Mouse (Mus musculus): Measurements from ENCODE around the gene Slc28a3. TPM values are rescaled to one million over a fixed set of nuclear protein-coding genes. Genes with fewer than 3 reads are reported as not detected.

Slc28a3 gene
- polyA plus RNA-seq, 1 experiment from 2014 or later, result not detected

GRCm38 (mm10) chr13:58537232-58537915 is 73.3 kb downstream of the Slc28a3 start:
- Histone ChIP-seq H3K27ac (no peak overlapping the region), H3K4me3 (no peak overlapping the region), H3K4me2 (no peak overlapping the region), H3K36me3 (no peaks in the 10 kb centered on the region), H3K27me3 (no peaks in the 10 kb centered on the region), H3K9ac (no peak overlapping the region), H3K4me1 (no peaks in the 10 kb centered on the region), H3K9me3 (no peaks in the 10 kb centered on the region)
- ATAC-seq (ENCODE audit: borderline replicate concordance, extremely low read depth, low FRiP score, low TSS enrichment), result no peak
- 92% methylated on average over 6 of the region's 6 CpGs for WGBS

DNA sequence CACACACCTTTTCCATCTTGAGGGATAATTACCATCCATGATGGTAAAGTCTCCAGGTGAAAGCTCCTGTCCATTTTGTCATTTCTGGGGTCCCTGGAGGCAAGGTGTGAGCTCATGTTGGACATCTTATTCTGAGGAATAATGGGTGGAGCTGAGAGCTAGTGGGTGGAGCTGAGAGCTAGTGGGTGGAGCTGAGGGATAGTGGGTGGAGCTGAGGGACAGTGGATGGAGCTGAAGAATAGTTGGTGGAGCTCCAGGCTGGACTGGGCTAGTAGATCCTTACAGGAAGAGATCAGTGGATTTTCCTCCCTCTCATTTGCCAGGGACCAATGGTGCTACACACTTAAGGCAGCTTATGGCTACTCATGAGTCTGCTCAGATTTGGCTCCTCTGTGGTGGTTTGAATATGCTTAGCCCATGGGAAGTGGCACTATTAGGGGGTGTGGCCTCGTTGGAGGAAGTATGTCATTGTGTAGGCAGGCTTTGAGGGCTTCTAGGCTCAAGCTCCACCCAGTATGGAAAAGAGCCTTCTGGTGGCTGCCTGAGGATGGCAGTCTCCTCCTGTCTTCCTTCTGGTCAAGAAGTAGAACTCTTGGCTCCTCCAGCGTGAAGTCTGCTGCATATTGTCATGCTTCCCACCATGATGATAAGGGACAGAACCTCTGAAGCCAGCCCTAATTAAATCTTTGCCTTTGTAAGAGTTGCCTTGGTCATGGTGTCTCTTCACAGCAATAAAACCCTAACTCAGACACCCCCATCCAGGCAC is 74.0 kb downstream of the Slc28a3 start:
- Histone ChIP-seq H3K9me3 (no peaks in the 10 kb centered on the region), H3K4me1 (no peaks in the 10 kb centered on the region), H3K4me3 (no peak overlapping the region), H3K9ac (no peak overlapping the region), H3K27me3 (no peaks in the 10 kb centered on the region), H3K27ac (no peak overlapping the region), H3K36me3 (no peaks in the 10 kb centered on the region), H3K4me2 (no peak overlapping the region)
- ATAC-seq (ENCODE audit: borderline replicate concordance, extremely low read depth, low FRiP score, low TSS enrichment), result no peak
- WGBS, result 73% methylated on average over 2 of the region's 2 CpGs

GRCm38 (mm10) chr13:58535321-58535720 is 75.4 kb downstream of the Slc28a3 start:
- ATAC-seq (ENCODE audit: borderline replicate concordance, extremely low read depth, low FRiP score, low TSS enrichment), result no peak
- Histone ChIP-seq H3K27me3 (no peaks in the 10 kb centered on the region), H3K36me3 (no peaks in the 10 kb centered on the region), H3K9me3 (no peaks in the 10 kb centered on the region), H3K4me1 (no peaks in the 10 kb centered on the region), H3K27ac (no peak overlapping the region), H3K4me3 (no peak overlapping the region), H3K9ac (no peak overlapping the region), H3K4me2 (no peak overlapping the region)
- 62% methylated on average over 2 of the region's 2 CpGs for WGBS

DNA sequence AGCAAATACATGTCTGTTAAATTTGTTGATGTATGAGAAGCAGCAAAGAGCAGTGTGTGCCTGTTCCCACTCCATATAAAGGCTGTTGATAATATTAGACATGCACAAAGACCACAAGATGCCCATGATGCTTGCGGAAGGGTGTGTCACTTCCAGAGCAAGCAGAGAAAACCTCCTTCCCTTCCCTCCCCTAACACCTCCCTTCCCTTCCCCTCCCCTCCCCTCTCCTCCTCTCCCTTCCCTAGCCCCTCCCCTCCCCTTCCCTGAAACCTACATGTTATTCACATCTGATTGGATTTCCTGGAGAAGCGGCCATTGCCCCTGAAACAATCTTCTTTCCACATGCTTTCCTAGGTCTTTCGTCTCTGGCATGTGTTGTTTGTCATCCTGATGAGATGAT is 75.8 kb downstream of the Slc28a3 start:
- Histone ChIP-seq H3K9me3 (no peaks in the 10 kb centered on the region), H3K9ac (no peak overlapping the region), H3K36me3 (no peaks in the 10 kb centered on the region), H3K4me2 (no peak overlapping the region), H3K4me3 (no peak overlapping the region), H3K27me3 (no peaks in the 10 kb centered on the region), H3K4me1 (no peaks in the 10 kb centered on the region), H3K27ac (no peak overlapping the region)
- ATAC-seq (ENCODE audit: borderline replicate concordance, extremely low read depth, low FRiP score, low TSS enrichment), result no peak
- 66% methylated on average over 3 of the region's 3 CpGs for WGBS

DNA sequence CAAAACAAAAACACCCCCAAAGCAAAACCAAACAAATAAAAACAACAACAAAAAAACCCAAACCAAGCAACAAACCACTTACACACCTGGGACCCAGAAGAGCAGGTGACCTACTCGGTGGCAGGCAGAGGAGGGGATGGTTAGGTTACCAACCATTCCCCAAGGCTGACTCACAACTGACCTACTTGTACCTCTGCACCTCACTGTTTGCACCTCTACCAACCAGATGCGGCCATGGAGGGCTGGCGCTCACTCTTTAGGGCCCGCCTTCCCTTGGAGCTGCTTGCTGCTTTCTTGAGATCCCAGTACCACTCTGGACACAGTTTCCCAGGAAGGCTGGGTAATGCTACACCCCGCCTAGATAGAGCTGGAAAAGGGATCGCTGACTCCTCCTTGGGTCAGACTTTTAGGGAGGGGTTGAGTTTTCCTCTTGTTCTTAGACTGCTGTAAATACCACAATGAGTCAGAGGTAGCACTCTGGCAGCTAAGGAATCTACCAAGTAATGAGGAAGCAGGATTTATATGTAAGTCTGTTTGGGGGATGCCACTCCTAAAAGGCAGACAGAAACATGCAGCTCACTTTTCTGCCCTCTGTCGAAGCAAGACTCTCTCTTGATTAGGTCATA is 76.3 kb downstream of the Slc28a3 start:
- no peaks in the 10 kb centered on the region for H3K4me1 ChIP-seq
- 56% methylated on average over 7 of the region's 7 CpGs for WGBS
- no peak overlapping the region for H3K9ac ChIP-seq
- H3K27me3 ChIP-seq, result no peaks in the 10 kb centered on the region
- H3K36me3 ChIP-seq, result no peaks in the 10 kb centered on the region
- H3K27ac ChIP-seq, result no peak overlapping the region
- no peaks in the 10 kb centered on the region for H3K9me3 ChIP-seq
- ATAC-seq (ENCODE audit: borderline replicate concordance, extremely low read depth, low FRiP score, low TSS enrichment), result no peak
- H3K4me3 ChIP-seq, result no peak overlapping the region
- H3K4me2 ChIP-seq, result no peak overlapping the region

DNA sequence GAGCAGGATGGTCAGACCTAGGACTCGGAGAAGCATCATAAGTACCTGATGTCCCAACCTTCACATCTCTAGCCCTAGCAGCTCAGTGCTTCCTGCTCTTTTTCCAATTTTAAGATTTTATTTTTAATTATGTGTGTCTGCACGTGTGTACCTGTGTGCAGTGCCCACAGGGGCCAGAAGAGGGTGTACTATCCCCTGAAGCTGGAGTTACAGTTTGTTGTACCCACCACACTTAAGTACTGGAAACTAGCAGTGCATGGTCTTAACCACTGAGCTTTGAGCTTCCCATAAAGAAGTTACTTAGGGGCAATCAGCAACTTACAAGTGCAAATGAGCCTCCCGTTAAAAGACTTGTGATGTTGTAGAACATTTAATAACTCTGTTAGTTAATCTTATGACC is 86.1 kb downstream of the Slc28a3 start:
- 83% methylated on average over 3 of the region's 3 CpGs for WGBS
- H3K4me2 ChIP-seq, result no peak overlapping the region
- H3K9me3 ChIP-seq, result no peaks in the 10 kb centered on the region
- H3K9ac ChIP-seq, result no peak overlapping the region
- no peak overlapping the region for H3K27ac ChIP-seq
- peaks cover 29% of the 10 kb centered on the region for H3K27me3 ChIP-seq
- ATAC-seq (ENCODE audit: borderline replicate concordance, extremely low read depth, low FRiP score, low TSS enrichment), result no peak
- H3K4me3 ChIP-seq, result no peak overlapping the region
- no peaks in the 10 kb centered on the region for H3K36me3 ChIP-seq
- peaks cover 8% of the 10 kb centered on the region; the same call in 1 of the 2 replicates for H3K4me1 ChIP-seq

GRCm38 (mm10) chr13:58523761-58524117 is 86.9 kb downstream of the Slc28a3 start:
- Histone ChIP-seq H3K4me1 (peaks cover 8% of the 10 kb centered on the region; the same call in 1 of the 2 replicates), H3K9ac (no peak overlapping the region)
- no peak for ATAC-seq (ENCODE audit: borderline replicate concordance, extremely low read depth, low FRiP score, low TSS enrichment)

DNA sequence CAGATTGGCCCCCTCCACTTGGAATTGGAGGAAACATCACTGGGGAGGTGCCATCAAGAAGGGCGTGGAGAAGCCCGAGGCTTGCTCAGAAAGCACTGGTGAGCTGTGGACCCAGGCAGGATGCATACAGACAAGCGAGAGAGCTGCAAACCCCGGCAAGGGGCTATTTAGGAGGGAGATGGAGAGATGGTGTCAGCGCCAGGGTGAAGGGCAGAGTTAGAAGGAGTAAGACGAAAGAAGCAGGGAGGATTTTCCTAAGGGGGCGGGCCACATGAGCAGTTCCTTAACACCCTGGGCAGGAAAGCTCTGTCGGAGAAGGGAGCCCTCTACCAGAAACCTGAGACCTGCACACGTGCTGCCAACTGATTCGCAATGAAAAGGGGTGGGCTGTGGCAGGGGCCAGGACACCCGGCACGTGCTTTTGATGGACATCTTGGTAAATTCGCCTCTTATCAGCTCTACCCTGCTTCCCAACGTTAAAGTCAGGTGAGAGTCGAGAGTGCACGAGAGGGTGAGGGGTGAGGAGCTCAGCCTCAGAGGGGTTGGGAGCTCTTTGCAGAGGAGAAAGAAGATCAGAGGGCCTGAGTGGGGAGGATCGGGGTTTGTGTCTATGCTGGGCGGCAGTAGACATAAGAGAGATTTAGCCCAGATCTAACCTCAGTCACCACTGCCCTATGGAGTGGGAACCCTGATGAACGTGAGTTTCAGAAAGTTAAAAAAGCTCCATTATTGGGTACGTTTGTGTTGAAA is 87.5 kb downstream of the Slc28a3 start:
- Histone ChIP-seq H3K4me3 (no peak overlapping the region), H3K4me2 (peak overlapping the region; percentile 34), H3K27me3 (peaks cover 29% of the 10 kb centered on the region), H3K4me1 (peaks cover 8% of the 10 kb centered on the region; the same call in 1 of the 2 replicates), H3K9me3 (no peaks in the 10 kb centered on the region), H3K36me3 (no peaks in the 10 kb centered on the region), H3K27ac (no peak overlapping the region), H3K9ac (no peak overlapping the region)
- 4% methylated on average over 20 of the region's 20 CpGs for WGBS
- ATAC-seq (ENCODE audit: borderline replicate concordance, extremely low read depth, low FRiP score, low TSS enrichment), result peak; percentile 49; the same call in 1 of the 2 replicates

More at GRCm38 (mm10) chr13:58523761-58524117, 86.9 kb downstream of the Slc28a3 start:
- H3K27ac ChIP-seq, result no peak overlapping the region
- H3K27me3 ChIP-seq, result peaks cover 29% of the 10 kb centered on the region
- 26% methylated on average over 7 of the region's 7 CpGs for WGBS
- H3K9me3 ChIP-seq, result no peaks in the 10 kb centered on the region
- H3K4me3 ChIP-seq, result no peak overlapping the region
- H3K36me3 ChIP-seq, result no peaks in the 10 kb centered on the region
- H3K4me2 ChIP-seq, result no peak overlapping the region

DNA sequence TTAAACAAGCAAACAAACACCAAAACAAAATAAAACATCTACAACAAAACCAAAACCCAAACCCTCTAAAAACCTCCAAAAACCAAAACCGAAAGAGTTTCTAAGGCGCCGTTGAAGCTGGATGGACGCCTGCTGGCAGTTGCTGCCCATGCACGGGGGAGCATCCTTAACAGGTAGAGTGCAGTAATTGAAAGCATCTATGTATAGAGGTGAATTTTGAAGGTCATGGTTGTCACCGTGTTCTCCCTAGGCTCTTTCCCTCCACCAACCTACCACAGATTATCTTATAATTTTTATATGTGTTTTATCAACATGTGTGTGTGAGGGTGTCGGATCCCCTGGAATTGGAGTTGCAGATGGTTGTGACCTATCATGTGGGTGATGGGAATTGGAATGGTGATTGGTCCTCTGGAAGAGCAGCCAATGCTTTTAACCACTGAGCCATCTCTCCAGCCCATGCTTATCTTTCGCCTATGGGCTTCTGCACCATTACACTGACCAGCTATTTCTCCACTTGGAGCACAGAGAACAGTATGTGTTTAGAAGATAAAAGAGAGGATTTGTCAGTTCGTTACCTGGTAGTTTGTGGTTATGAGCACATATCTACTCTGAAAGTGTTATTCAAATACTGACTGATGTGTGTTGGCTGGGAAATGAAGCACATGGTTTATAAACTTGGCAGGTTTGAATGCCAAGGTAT is 89.2 kb downstream of the Slc28a3 start:
- WGBS, result 87% methylated on average over 9 of the region's 9 CpGs
- Histone ChIP-seq H3K36me3 (no peaks in the 10 kb centered on the region), H3K27me3 (peaks cover 29% of the 10 kb centered on the region), H3K9me3 (no peaks in the 10 kb centered on the region), H3K9ac (no peak overlapping the region), H3K4me1 (peaks cover 8% of the 10 kb centered on the region; the same call in 1 of the 2 replicates), H3K4me2 (no peak overlapping the region), H3K27ac (no peak overlapping the region), H3K4me3 (no peak overlapping the region)
- no peak for ATAC-seq (ENCODE audit: borderline replicate concordance, extremely low read depth, low FRiP score, low TSS enrichment)

DNA sequence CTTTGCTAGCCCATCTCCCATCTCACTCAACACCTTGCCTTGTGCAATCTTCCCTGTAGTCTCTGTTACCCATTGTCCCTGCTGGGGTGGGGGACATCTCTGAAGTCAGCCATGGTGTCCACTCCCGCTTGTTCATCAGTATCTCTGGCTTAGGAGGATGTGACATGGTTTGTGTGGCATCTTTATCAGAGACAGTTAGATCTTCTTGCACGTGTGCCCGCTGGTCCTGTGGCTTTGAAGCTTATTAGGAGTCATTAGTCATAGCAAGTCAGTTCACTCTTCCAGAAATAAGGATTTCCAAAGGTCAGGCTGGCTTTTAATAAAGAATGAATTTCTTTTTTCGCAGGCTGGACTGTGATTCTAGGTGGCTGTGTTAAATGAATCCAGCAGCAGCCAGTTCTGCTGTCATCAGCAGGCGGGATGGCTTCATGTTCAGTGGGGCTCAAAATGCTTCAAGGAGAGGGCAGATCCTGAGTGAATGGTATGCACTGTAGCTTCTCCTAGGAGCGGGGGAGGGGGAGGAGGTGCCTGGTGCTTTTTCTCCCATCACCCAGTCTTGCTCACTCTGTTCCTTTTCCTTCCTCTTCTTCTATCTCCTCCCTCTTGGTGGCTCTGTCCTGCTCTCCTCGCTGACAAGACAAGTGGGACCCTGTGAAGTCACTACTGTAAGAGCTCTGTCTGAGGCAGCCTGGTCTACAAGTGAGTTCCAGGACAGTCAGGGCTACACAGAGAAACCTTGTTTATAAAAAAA is 89.9 kb downstream of the Slc28a3 start:
- no peaks in the 10 kb centered on the region for H3K9me3 ChIP-seq
- H3K4me1 ChIP-seq, result peaks cover 8% of the 10 kb centered on the region; the same call in 1 of the 2 replicates
- H3K27ac ChIP-seq, result no peak overlapping the region
- no peak overlapping the region for H3K4me3 ChIP-seq
- no peaks in the 10 kb centered on the region for H3K36me3 ChIP-seq
- WGBS, result 45% methylated on average over 7 of the region's 7 CpGs
- H3K4me2 ChIP-seq, result no peak overlapping the region
- ATAC-seq (ENCODE audit: borderline replicate concordance, extremely low read depth, low FRiP score, low TSS enrichment), result no peak
- no peak overlapping the region for H3K9ac ChIP-seq
- H3K27me3 ChIP-seq, result peaks cover 29% of the 10 kb centered on the region
